Mouse (Mus musculus): ENCODE measurements at regions not wholly inside any gene's neighbourhood (a gene's known extent, or its start where the extent isn't known, plus 50 kb on each side); places are given as distances from the start of the nearest gene placed in this dataset.

- TF ChIP-seq CTCF (IDR thresholded peaks at IDR 0.05; ENCODE audit: insufficient read depth, low read depth, low read length) (no peak), POLR2A (IDR thresholded peaks at IDR 0.05; ENCODE audit: insufficient read depth, low read depth, low read length) (no peak)
Observed at GRCm38 (mm10) chr11:114446617-114447460, 221.5 kb upstream of the Rpl38 start.
